Mouse (Mus musculus) ES-E14 (cell line): ENCODE measurements around the gene Spata13. TPM values are rescaled to one million over a fixed set of nuclear protein-coding genes. Genes with fewer than 3 reads are reported as not detected.

Experiments used
- DNase-seq: peaks from one replicate; pipeline ENCODE4 v3.0.0-alpha.2; 2013; ENCODE audit warnings: low read depth, low spot score
- H3K27ac ChIP-seq: 2 replicates; pipeline ENCODE4 v1.5.1; 2012; ENCODE audit warnings: low read depth, mild to moderate bottlenecking, low read length, moderate library complexity, mixed read lengths; ENCODE audit not compliant: poor library complexity, insufficient read depth, severe bottlenecking
- H3K36me3 ChIP-seq: 2 replicates; pipeline ENCODE4 v1.6.1; 2012; ENCODE audit warnings: mild to moderate bottlenecking, low read length, moderate library complexity, mixed read lengths; ENCODE audit not compliant: control insufficient read depth, poor library complexity, insufficient read depth, severe bottlenecking
- H3K4me1 ChIP-seq, 2 experiments: fragments of 150-350 bp in 1 of 2; sonication (generic) in 1 of 2; 2 replicates each; pipeline ENCODE4 v1.6.1; 2012; ENCODE audit warnings: low read length in 2 of 2, mild to moderate bottlenecking in 1 of 2, mixed read lengths in 1 of 2; ENCODE audit not compliant: control insufficient read depth in 2 of 2, insufficient read depth in 2 of 2, poor library complexity in 1 of 2
- H3K4me3 ChIP-seq, 2 experiments: fragments of 150-350 bp in 1 of 2; sonication (generic) in 1 of 2; 2 replicates each; pipeline ENCODE4 v1.5.1; 2012; ENCODE audit warnings: low read length in 2 of 2, low read depth in 1 of 2, mild to moderate bottlenecking in 1 of 2, mixed read lengths in 1 of 2; ENCODE audit not compliant: insufficient read depth in 1 of 2, poor library complexity in 1 of 2, severe bottlenecking in 1 of 2
- H3K9ac ChIP-seq: 2 replicates; pipeline ENCODE4 v1.6.1; 2012; ENCODE audit warnings: low read depth, mild to moderate bottlenecking, low read length, mixed read lengths; ENCODE audit not compliant: poor library complexity, insufficient read depth, severe bottlenecking
- H3K9me3 ChIP-seq: fragments of 150-350 bp; sonication (generic); 2 replicates; pipeline ENCODE4 v1.6.1; 2012; ENCODE audit warnings: low read depth, mild to moderate bottlenecking, low read length; ENCODE audit not compliant: control insufficient read depth, insufficient read depth
- CHD2 ChIP-seq: IDR thresholded peaks from 2 replicates; pipeline ENCODE4 v1.6.1; 2014; ENCODE audit warnings: mild to moderate bottlenecking, low read depth, low read length, inconsistent platforms
- HCFC1 ChIP-seq: IDR thresholded peaks from 2 replicates; pipeline ENCODE4 v1.6.1; 2012; ENCODE audit warnings: low read length, inconsistent platforms, borderline replicate concordance; ENCODE audit not compliant: insufficient read depth
- MAFK ChIP-seq: IDR thresholded peaks from 2 replicates; pipeline ENCODE4 v1.6.1; 2014; ENCODE audit warnings: mild to moderate bottlenecking, low read depth, low read length, inconsistent platforms; ENCODE audit not compliant: insufficient read depth
- ZC3H11A ChIP-seq: IDR thresholded peaks from 2 replicates; pipeline ENCODE4 v1.6.1; 2012; ENCODE audit warnings: low read depth, mild to moderate bottlenecking, inconsistent platforms, low read length, borderline replicate concordance
- ZNF384 ChIP-seq: IDR thresholded peaks from 2 replicates; pipeline ENCODE4 v1.6.1; 2012; ENCODE audit warnings: low read depth, low read length, inconsistent platforms
- in situ Hi-C, 2 experiments: fragments of 600-800 bp; cut with MboI; formaldehyde crosslinking; loops; one replicate each; pipeline ENCODE4 v1.15.1; 2025; ENCODE audit warnings: low sequenced_read_pairs in 2 of 2, inconsistent platforms in 1 of 2; ENCODE audit not compliant: unreplicated experiment in 2 of 2
- total RNA-seq: library from RNA; depleted of rRNA; stranded (reverse); fragments of 300-350 nt; gene quantifications from 2 replicates; pipeline ENCODE4 v1.2.3, GENCODE M21; 2012

The Spata13 gene
- total RNA-seq, 1 experiment, result 14.9 TPM

DNA sequence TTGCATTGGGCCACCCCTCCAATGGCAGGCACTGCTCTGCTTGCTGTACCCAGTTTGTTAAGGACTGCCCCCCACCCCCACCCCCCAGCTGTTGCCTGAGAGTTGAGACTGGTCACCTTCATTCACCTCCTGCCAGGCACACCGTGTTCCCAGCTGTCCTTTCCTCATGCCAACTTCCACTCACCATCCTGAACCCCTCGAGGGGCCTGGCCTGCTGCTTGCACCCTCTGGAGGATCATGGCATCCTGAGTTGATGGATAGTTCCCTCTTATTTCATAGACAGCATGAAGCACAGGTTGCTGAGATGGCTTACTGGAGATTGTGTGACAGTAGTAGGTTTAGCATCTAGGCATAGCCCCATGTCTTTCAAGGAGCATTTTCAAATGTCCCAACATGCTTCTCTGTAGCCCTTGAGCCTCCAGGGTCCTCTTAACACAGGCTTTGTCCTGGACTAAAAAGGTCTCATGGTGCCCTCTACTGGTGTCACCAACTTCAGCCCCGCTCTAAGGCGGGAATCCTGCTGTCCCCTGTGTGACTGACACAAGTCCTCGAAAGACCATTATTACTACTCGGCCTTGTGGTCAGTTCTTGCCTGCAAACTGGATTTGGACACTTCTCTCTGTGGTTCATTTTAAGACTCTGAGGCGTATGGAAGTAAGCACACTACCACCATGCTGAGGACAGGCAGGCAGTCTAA, 54.9 kb downstream of the Spata13 start:
- Histone ChIP-seq H3K4me3 (no peak overlapping the region), H3K9me3 (no peaks in the 10 kb centered on the region), H3K36me3 (peaks cover 13% of the 10 kb centered on the region), H3K4me1 (0 out of 4 replicates have a peak, but pooled peaks cover 0 to 2% of the 10 kb centered on the region in 2 experiments), H3K27ac (no peak overlapping the region), H3K9ac (no peak overlapping the region)
- peak; percentile 43 for DNase-seq
- in situ Hi-C loops, result no loop called here
- TF ChIP-seq HCFC1 (no peak), MAFK (no peak), ZC3H11A (peak; percentile 71; the same call in 1 of the 2 replicates), CHD2 (no peak)

DNA sequence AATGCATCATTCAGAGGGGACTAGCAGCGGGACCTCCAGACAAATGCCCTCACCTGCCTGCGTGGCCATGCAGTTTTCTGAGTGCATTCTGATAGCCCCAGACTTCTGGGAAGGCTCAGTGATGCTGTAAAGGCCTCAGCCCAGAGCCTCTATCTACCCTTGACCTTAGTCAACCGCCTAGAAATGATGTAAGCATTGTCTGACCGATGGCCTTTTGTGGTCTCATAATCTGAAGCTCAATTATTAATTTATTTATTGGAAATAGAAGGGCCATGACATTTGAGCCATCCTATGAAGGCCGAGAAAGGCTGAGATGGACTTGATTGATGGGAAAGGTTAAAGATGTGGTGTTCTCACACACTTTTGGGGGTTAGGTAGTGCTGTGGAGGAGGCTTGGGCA, 56.0 kb downstream of the Spata13 start:
- TF ChIP-seq CHD2 (no peak), MAFK (no peak), HCFC1 (no peak), ZNF384 (no peak), ZC3H11A (no peak)
- Histone ChIP-seq H3K27ac (no peak overlapping the region), H3K9ac (no peak overlapping the region), H3K4me1 (0 out of 4 replicates have a peak, but pooled peaks cover 0 to 2% of the 10 kb centered on the region in 2 experiments), H3K36me3 (peaks cover 13% of the 10 kb centered on the region), H3K9me3 (no peaks in the 10 kb centered on the region), H3K4me3 (no peak overlapping the region)
- in situ Hi-C loops, result loop anchor here (5.0 to 10.0 kb wide), 2 partner anchors 157 to 175 kb away; no protein-coding TSS in a partner anchor
- DNase-seq, result no peak

DNA sequence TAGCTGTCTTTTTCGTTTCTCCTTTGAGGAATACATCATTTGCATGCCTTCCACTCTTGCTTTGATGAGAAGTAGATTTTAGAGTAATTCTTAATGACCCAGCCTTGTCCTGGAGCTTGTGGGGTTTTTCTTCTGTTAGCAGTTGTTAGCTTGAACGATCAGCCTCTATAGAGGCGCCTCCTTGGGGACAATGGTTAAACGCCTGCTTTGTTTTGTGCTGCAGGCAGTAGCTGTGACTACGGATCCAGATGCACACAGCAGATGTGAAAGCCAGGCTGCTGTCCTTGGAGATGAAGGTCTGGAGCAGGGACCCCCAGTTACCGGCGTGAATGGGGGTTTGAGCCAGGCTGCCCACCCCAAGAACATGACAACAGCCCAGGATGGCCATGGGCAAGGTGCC, 56.8 kb downstream of the Spata13 start:
- H3K9ac ChIP-seq, result no peak overlapping the region
- H3K4me3 ChIP-seq, result no peak overlapping the region
- H3K4me1 ChIP-seq, result 0 out of 4 replicates have a peak, but pooled peaks cover 0 to 2% of the 10 kb centered on the region in 2 experiments
- DNase-seq, result no peak
- peaks cover 13% of the 10 kb centered on the region for H3K36me3 ChIP-seq
- H3K27ac ChIP-seq, result no peak overlapping the region
- in situ Hi-C loops, result loop anchor here (5.0 to 10.0 kb wide), 2 partner anchors 158 to 176 kb away; no protein-coding TSS in a partner anchor
- no peak for TF ChIP-seq MAFK
- no peak for TF ChIP-seq CHD2
- no peak for TF ChIP-seq ZC3H11A
- TF ChIP-seq ZNF384, result no peak
- no peak for TF ChIP-seq HCFC1
- H3K9me3 ChIP-seq, result no peaks in the 10 kb centered on the region

DNA sequence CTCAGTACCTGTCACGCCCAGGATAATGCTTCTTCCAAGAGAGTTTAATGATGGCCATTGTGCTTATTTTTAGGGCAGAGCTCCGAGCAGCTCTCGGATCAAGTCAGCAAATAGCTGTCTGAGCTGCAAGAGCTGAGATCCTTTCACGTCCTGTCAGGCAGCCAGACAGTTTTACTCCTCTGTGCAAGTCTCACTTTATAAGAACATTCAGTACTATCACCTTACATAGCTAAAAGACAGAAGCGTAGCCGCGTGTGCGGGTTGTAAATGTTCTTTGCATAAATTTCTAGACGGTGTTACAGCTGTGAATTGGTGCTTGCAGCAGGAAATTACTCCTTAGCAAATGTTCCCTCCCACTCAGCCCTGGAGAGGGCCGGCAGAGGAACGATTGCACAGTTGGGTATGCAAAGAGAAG, 59.3 kb downstream of the Spata13 start:
- H3K9me3 ChIP-seq, result no peaks in the 10 kb centered on the region
- no peak overlapping the region for H3K4me3 ChIP-seq
- TF ChIP-seq MAFK, result no peak
- no peak for TF ChIP-seq HCFC1
- TF ChIP-seq ZC3H11A, result no peak
- no peak for TF ChIP-seq ZNF384
- TF ChIP-seq CHD2, result no peak
- DNase-seq, result no peak
- peaks cover 3 to 10% of the 10 kb centered on the region in 2 experiments; a peak in 3 of 4 replicates for H3K4me1 ChIP-seq
- H3K36me3 ChIP-seq, result peaks cover 18% of the 10 kb centered on the region
- no peak overlapping the region for H3K9ac ChIP-seq
- no peak overlapping the region for H3K27ac ChIP-seq
- in situ Hi-C loops, result loop anchor here (5.0 to 10.0 kb wide), 2 partner anchors 161 to 178 kb away; no protein-coding TSS in a partner anchor
